Mouse (Mus musculus) stomach, postnatal 0 days (tissue): ENCODE measurements around the gene Gnai2.

ENCODE experiments used
- CTCF ChIP-seq: IDR thresholded peaks from 2 replicates; pipeline ENCODE4 v1.5.1; 2016; ENCODE audit warnings: antibody characterized with exemption, low read depth, mild to moderate bottlenecking, moderate library complexity
- EP300 ChIP-seq: optimal IDR thresholded peaks from 2 replicates; pipeline ENCODE3; 2016; ENCODE audit warnings: antibody characterized with exemption

DNA sequence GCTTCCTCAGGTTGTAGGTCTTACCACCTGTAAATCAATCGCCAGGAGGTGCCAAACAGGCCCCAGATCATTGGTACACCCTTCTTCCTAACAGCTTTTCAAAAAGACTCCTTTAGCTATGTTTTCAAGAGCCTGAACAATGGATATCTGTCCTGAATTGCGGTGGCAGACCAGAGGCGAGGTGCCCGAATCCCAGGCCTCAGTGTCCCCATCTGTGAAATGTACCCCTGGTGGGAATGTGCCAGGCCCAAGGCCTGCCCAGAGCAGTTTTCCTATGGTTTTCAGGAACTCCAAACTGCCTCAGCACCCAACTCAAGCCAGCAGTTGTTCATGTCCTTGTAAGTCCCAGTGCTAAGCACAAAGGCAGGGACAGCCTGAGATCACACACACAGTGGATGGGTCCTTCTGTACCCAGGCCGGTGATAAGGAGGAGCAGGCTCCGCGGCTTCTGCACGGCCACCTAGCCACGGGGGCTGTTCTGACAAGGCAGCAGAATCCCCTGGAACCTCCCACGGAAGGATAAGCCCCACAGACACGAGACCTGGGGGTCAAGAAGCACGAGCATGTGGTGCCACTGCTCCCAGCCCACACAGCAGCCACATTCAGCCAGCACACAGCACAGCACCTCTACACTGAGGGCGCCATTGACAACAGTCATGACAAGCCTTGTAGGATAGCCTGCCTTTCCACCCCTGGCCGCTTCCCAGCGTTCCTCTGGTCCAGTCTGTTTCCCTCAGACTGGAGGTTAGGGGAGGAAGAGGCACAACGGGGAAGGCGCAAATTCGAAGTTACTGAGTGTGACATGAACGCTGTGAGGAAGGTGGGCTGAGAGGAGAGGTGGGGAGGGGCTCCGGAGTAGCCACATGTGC lies 7.5 kb downstream of the Gnai2 start:
- TF ChIP-seq EP300: no peak
- no peak for TF ChIP-seq CTCF
